Mouse (Mus musculus): Measurements from ENCODE around the gene Hoxa2. TPM values are rescaled to one million over a fixed set of nuclear protein-coding genes. Genes with fewer than 3 reads are reported as not detected.

Hoxa2 gene
- total and polyA plus RNA-seq, 2 experiments from 2014 or later: 0.42 TPM; not detected in 1

DNA sequence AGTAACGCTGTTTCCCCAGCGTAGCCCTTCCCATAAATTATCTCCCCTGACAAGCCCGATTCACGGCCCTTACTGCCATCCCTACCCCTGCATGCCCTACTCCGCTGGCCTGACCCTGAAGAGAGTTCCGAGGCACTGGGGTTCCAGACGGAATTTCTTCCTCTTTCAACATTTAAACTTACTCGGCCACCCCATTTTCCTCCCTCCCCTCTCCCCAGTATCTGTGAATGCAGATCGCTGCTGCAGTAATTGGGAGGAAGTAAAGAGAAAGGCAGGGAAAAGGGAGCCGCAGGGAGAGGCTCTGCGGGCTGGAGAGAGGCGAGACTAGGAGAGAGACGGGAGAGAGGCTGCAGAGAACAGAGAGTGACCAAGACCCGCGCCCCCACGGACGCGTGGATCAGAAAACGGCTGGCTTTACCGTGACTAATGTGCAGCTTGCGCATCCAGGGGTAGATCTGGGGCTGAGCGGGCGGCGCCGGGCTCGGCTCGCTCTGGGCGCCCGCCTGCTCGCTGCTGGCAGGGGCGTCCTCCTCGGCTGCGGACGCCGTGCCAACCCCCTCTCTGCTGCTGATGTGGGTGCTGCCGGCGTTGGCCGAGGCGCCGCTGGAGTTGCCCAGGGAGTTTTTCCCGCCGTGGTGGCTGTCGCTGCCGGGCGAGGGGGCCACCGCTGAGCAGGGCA is 38.9 kb upstream of the Hoxa2 start:
- Histone ChIP-seq H3K4me3 (ENCODE audit: low read depth, low read length) (peak overlapping the region; percentile 48), H3K9me3 (replicated peaks; ENCODE audit: control insufficient read depth, low read length) (no peaks in the 10 kb centered on the region), H3K36me3 (replicated peaks; ENCODE audit: control insufficient read depth, insufficient read depth, low read length) (no peaks in the 10 kb centered on the region), H3K9ac (replicated peaks; ENCODE audit: low read depth, low read length) (no peak overlapping the region; the same call in 1 of the 2 replicates), H3K4me1 (ENCODE audit: control insufficient read depth, insufficient read depth) (no peaks in the 10 kb centered on the region), H3K27ac (ENCODE audit: low read depth) (no peak overlapping the region), H3K27me3 (ENCODE audit: control insufficient read depth, insufficient read depth, low read length) (peaks cover 99% of the 10 kb centered on the region), H3K4me2 (ENCODE audit: low read depth, low read length) (peak overlapping the region; percentile 56)
- ATAC-seq (ENCODE audit: insufficient read depth, low read depth): 0 out of 2 replicates have a peak, but pooled peaks have one; percentile 27
- no peak for DNase-seq (ENCODE audit: low spot score)
- no peak for TF ChIP-seq CTCF (IDR thresholded peaks at IDR 0.05; ENCODE audit: low read depth)
- no peak for TF ChIP-seq EP300 (IDR thresholded peaks at IDR 0.05; ENCODE audit: low read depth)
- WGBS: 2% methylated on average over 46 of the region's 46 CpGs

- no peaks in the 10 kb centered on the region for H3K9me3 ChIP-seq (replicated peaks; ENCODE audit: control insufficient read depth, low read length)
- DNase-seq (ENCODE audit: low spot score) (no peak), ATAC-seq (ENCODE audit: insufficient read depth, low read depth) (no peak)
- H3K4me2 ChIP-seq (ENCODE audit: low read depth, low read length): peak overlapping the region; percentile 56
- peak overlapping the region; percentile 48 for H3K4me3 ChIP-seq (ENCODE audit: low read depth, low read length)
- 4% methylated on average over 10 of the region's 10 CpGs for WGBS
- H3K27ac ChIP-seq (ENCODE audit: low read depth): no peak overlapping the region
- no peaks in the 10 kb centered on the region for H3K4me1 ChIP-seq (ENCODE audit: control insufficient read depth, insufficient read depth)
- TF ChIP-seq CTCF (IDR thresholded peaks at IDR 0.05; ENCODE audit: low read depth) (no peak), EP300 (IDR thresholded peaks at IDR 0.05; ENCODE audit: low read depth) (no peak)
- H3K27me3 ChIP-seq (ENCODE audit: control insufficient read depth, insufficient read depth, low read length): peaks cover 99% of the 10 kb centered on the region
- no peaks in the 10 kb centered on the region for H3K36me3 ChIP-seq (replicated peaks; ENCODE audit: control insufficient read depth, insufficient read depth, low read length)
- no peak overlapping the region for H3K9ac ChIP-seq (replicated peaks; ENCODE audit: low read depth, low read length)
These were observed 38.4 kb upstream of the Hoxa2 start for GRCm38 (mm10) chr6:52203121-52203370.

GRCm38 (mm10) chr6:52202362-52203120 is 37.9 kb upstream of the Hoxa2 start:
- peaks cover 100% of the 10 kb centered on the region for H3K27me3 ChIP-seq (ENCODE audit: control insufficient read depth, insufficient read depth, low read length)
- no peak overlapping the region for H3K27ac ChIP-seq (ENCODE audit: low read depth)
- 15% methylated on average over 22 of the region's 22 CpGs for WGBS

DNA sequence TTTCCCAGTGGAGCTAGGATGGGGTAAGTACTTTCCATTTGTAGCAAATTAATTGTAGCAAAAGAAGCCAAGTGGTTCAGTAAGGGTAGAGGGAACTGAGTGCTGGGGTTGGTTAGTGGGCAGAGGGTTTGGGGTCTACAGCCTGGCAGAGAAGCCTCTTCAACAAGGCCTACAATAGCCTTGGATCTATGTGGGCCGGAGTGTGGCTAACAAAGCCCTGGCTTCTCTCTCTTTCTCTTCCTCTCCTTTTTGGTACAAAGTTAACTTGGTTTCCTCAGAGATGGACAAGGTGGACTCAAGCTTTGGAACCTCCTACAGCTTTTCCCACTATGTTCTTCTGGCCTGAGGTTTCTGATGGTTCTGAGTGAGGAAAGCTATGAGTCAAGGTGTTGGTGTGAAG is 36.6 kb upstream of the Hoxa2 start:
- WGBS: 21% methylated on average over 1 of the region's 1 CpGs
- H3K4me3 ChIP-seq (ENCODE audit: low read depth, low read length): no peak overlapping the region
- H3K4me2 ChIP-seq (ENCODE audit: low read depth, low read length): no peak overlapping the region
- DNase-seq (ENCODE audit: low spot score): no peak
- H3K36me3 ChIP-seq (replicated peaks; ENCODE audit: control insufficient read depth, insufficient read depth, low read length): no peaks in the 10 kb centered on the region
- no peaks in the 10 kb centered on the region for H3K4me1 ChIP-seq (ENCODE audit: control insufficient read depth, insufficient read depth)
- no peak for ATAC-seq (ENCODE audit: insufficient read depth, low read depth)
- no peaks in the 10 kb centered on the region for H3K9me3 ChIP-seq (replicated peaks; ENCODE audit: control insufficient read depth, low read length)
- no peak overlapping the region for H3K27ac ChIP-seq (ENCODE audit: low read depth)
- TF ChIP-seq EP300 (IDR thresholded peaks at IDR 0.05; ENCODE audit: low read depth): no peak
- no peak for TF ChIP-seq CTCF (IDR thresholded peaks at IDR 0.05; ENCODE audit: low read depth)
- peaks cover 100% of the 10 kb centered on the region for H3K27me3 ChIP-seq (ENCODE audit: control insufficient read depth, insufficient read depth, low read length)
- H3K9ac ChIP-seq (replicated peaks; ENCODE audit: low read depth, low read length): no peak overlapping the region

More at GRCm38 (mm10) chr6:52202362-52203120, 37.9 kb upstream of the Hoxa2 start:
- Histone ChIP-seq H3K4me2 (ENCODE audit: low read depth, low read length) (peak overlapping the region; percentile 56), H3K9me3 (replicated peaks; ENCODE audit: control insufficient read depth, low read length) (no peaks in the 10 kb centered on the region), H3K36me3 (replicated peaks; ENCODE audit: control insufficient read depth, insufficient read depth, low read length) (no peaks in the 10 kb centered on the region), H3K4me1 (ENCODE audit: control insufficient read depth, insufficient read depth) (no peaks in the 10 kb centered on the region), H3K9ac (replicated peaks; ENCODE audit: low read depth, low read length) (no peak overlapping the region), H3K4me3 (ENCODE audit: low read depth, low read length) (peak overlapping the region; percentile 48)
- no peak for DNase-seq (ENCODE audit: low spot score)
- ATAC-seq (ENCODE audit: insufficient read depth, low read depth): no peak
- TF ChIP-seq EP300 (IDR thresholded peaks at IDR 0.05; ENCODE audit: low read depth) (no peak), CTCF (IDR thresholded peaks at IDR 0.05; ENCODE audit: low read depth) (no peak)

GRCm38 (mm10) chr6:52200751-52201250 is 36.2 kb upstream of the Hoxa2 start:
- Histone ChIP-seq H3K27me3 (ENCODE audit: control insufficient read depth, insufficient read depth, low read length) (peaks cover 100% of the 10 kb centered on the region), H3K9me3 (replicated peaks; ENCODE audit: control insufficient read depth, low read length) (no peaks in the 10 kb centered on the region), H3K4me3 (ENCODE audit: low read depth, low read length) (no peak overlapping the region), H3K4me1 (ENCODE audit: control insufficient read depth, insufficient read depth) (no peaks in the 10 kb centered on the region), H3K9ac (replicated peaks; ENCODE audit: low read depth, low read length) (no peak overlapping the region), H3K27ac (ENCODE audit: low read depth) (no peak overlapping the region), H3K4me2 (ENCODE audit: low read depth, low read length) (no peak overlapping the region), H3K36me3 (replicated peaks; ENCODE audit: control insufficient read depth, insufficient read depth, low read length) (no peaks in the 10 kb centered on the region)
- DNase-seq (ENCODE audit: low spot score) (no peak), ATAC-seq (ENCODE audit: insufficient read depth, low read depth) (no peak)
- WGBS: 27% methylated on average over 10 of the region's 10 CpGs
- no peak for TF ChIP-seq EP300 (IDR thresholded peaks at IDR 0.05; ENCODE audit: low read depth)
- no peak for TF ChIP-seq CTCF (IDR thresholded peaks at IDR 0.05; ENCODE audit: low read depth)

Measured in heart, postnatal 0 days (tissue).